Mouse (Mus musculus) granulocyte monocyte progenitor cell, adult 5-6 weeks (primary cell): ENCODE measurements around the gene Vmn2r77. TPM values are rescaled to one million over a fixed set of nuclear protein-coding genes. Genes with fewer than 3 reads are reported as not detected.
"Not testable (repeated sequence)": the region's sequence is repeated elsewhere in the genome, so short reads cannot be mapped to it uniquely, and the experiment has no call there.

ENCODE experiments used
- ATAC-seq: replicated peaks from 2 replicates; pipeline ENCODE4 v1.8.0; 2016; ENCODE audit warnings: mild to moderate bottlenecking, moderate TSS enrichment, inconsistent platforms; ENCODE audit not compliant: poor library complexity, severe bottlenecking
- total RNA-seq, 2 experiments: library from RNA; stranded (forward) in 1 of 2; stranded (reverse) in 1 of 2; fragments of 200-712, 200-1000 nt in 1 of 2; fragments of >200 nt in 1 of 2; fragmentation: Nextera tagmentation in 1 of 2; gene quantifications; 2 replicates each; pipeline ENCODE4 v1.2.3; 2014 to 2017

Gene Vmn2r77
- total RNA-seq (2014; fragmentation: Nextera tagmentation) (not detected in 2 replicates), total RNA-seq (2017) (not detected in 2 replicates)

GRCm38 (mm10) chr7:86794727-86795126, at the start of gene Vmn2r77:
Gene Vmn2r77 (plus strand): TSS chr7:86795027.
- no peak for ATAC-seq

- no peak for ATAC-seq
Measured at GRCm38 (mm10) chr7:86760751-86761150, 34.1 kb upstream of the Vmn2r77 start.

GRCm38 (mm10) chr7:86764628-86765027, 30.2 kb upstream of the Vmn2r77 start:
- ATAC-seq: no peak

GRCm38 (mm10) chr7:86771621-86772020, 23.2 kb upstream of the Vmn2r77 start:
- no peak for ATAC-seq

GRCm38 (mm10) chr7:86775617-86776325, 19.1 kb upstream of the Vmn2r77 start, which contains the start of gene Folh1:
Gene Folh1 (minus strand): TSS chr7:86775943.
- no peak for ATAC-seq

GRCm38 (mm10) chr7:86815241-86815640, 20.4 kb downstream of the Vmn2r77 start:
- ATAC-seq: not testable (repeated sequence)

GRCm38 (mm10) chr7:86815716-86816115, 20.9 kb downstream of the Vmn2r77 start:
- not testable (repeated sequence) for ATAC-seq

- ATAC-seq: no peak
Measured at GRCm38 (mm10) chr7:86816466-86816865, 21.6 kb downstream of the Vmn2r77 start.

Other genes with a start within 250 kb of the Vmn2r77 start
- not detected in 2 replicates for gene Olfr295, start 211.2 kb upstream of the Vmn2r77 start, total RNA-seq (2014; fragmentation: Nextera tagmentation)
- gene Olfr295, start 211.2 kb upstream of the Vmn2r77 start, total RNA-seq (2017): not detected in 2 replicates
- not detected in 2 replicates for gene Olfr294, start 178.4 kb upstream of the Vmn2r77 start, total RNA-seq (2014; fragmentation: Nextera tagmentation)
- gene Olfr294, start 178.4 kb upstream of the Vmn2r77 start, total RNA-seq (2017): not detected in 2 replicates
- gene Olfr293, start 146.0 kb upstream of the Vmn2r77 start, total RNA-seq (2014; fragmentation: Nextera tagmentation): not detected in 2 replicates
- gene Olfr293, start 146.0 kb upstream of the Vmn2r77 start, total RNA-seq (2017): not detected in 2 replicates
- gene Olfr292, start 106.7 kb upstream of the Vmn2r77 start, total RNA-seq (2014; fragmentation: Nextera tagmentation): not detected in 2 replicates
- not detected in 2 replicates for gene Olfr292, start 106.7 kb upstream of the Vmn2r77 start, total RNA-seq (2017)
- not detected in 2 replicates for gene Folh1, start 19.1 kb upstream of the Vmn2r77 start, total RNA-seq (2014; fragmentation: Nextera tagmentation)
- not detected in 2 replicates for gene Folh1, start 19.1 kb upstream of the Vmn2r77 start, total RNA-seq (2017)
- gene Vmn2r78, start 120.1 kb downstream of the Vmn2r77 start, total RNA-seq (2014; fragmentation: Nextera tagmentation): not detected in 2 replicates
- gene Vmn2r78, start 120.1 kb downstream of the Vmn2r77 start, total RNA-seq (2017): not detected in 2 replicates
- not detected in 2 replicates for gene Vmn2r79, start 201.1 kb downstream of the Vmn2r77 start, total RNA-seq (2014; fragmentation: Nextera tagmentation)
- not detected in 2 replicates for gene Vmn2r79, start 201.1 kb downstream of the Vmn2r77 start, total RNA-seq (2017)